Mouse (Mus musculus) olfactory bulb, adult 2 months (tissue): ENCODE results near the gene Rnf103.

ENCODE experiments used
- CTCF ChIP-seq: fragments of 200-500 bp; IDR thresholded peaks from 2 replicates; pipeline ENCODE4 v1.5.1; 2012; ENCODE audit warnings: low read depth, mild to moderate bottlenecking, low read length, moderate library complexity; ENCODE audit not compliant: insufficient read depth
- POLR2A ChIP-seq: fragments of 200-500 bp; IDR thresholded peaks from 2 replicates; pipeline ENCODE4 v1.6.1; 2012; ENCODE audit warnings: mild to moderate bottlenecking, low read depth, low read length, moderate library complexity; ENCODE audit not compliant: insufficient read depth

GRCm38 (mm10) chr6:71519476-71519875 lies 25.8 kb downstream of the Rnf103 start:
- TF ChIP-seq CTCF (no peak), POLR2A (no peak)
